Mouse (Mus musculus) layer of hippocampus, adult 9-10 months (tissue): ENCODE measurements at regions not wholly inside any gene's neighbourhood (a gene's known extent, or its start where the extent isn't known, plus 50 kb on each side); places are given as distances from the start of the nearest gene placed in this dataset.
A peak's percentile ranks its signal among the peaks of the same experiment; 100 is the strongest.

Source experiments
- DNase-seq: peaks from one replicate; pipeline ENCODE4 v3.0.0; 2022; ENCODE audit warnings: low spot score

DNA sequence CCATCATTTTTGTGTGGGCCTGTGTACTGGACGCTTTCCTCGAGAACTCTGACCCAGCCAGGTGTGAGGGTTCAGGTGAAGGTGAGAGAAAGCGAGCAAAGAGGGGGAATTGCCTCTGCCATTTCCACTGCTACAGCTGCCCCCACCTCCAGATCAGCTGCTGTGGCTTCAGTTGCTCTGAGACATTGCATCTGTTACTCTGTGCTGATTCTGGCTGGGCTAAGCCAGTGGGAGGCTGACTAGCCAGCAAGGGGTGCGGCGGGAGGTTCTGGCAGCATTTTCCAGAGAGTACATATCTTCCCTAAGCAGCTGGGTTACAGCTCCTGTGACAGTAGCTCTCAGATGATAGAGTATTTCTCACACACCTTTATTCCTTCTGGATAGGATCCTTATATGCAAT, 712.7 kb upstream of the Cdh18 start:
- no peak for DNase-seq

GRCm38 (mm10) chr15:21858540-21858939, 690.3 kb upstream of the Cdh18 start:
- DNase-seq, result no peak

GRCm38 (mm10) chr15:21885181-21885580, 663.6 kb upstream of the Cdh18 start:
- DNase-seq, result peak; percentile 40
